Mouse (Mus musculus) midbrain, embryonic 10.5 days (tissue): ENCODE measurements at regions not wholly inside any gene's neighbourhood (a gene's known extent, or its start where the extent isn't known, plus 50 kb on each side); places are given as distances from the start of the nearest gene placed in this dataset.

Source experiments
- DNase-seq: peaks from one replicate; pipeline ENCODE4 v3.0.0-alpha.2; 2017; ENCODE audit warnings: low spot score
- H3K27ac ChIP-seq: fragments of 300-500 bp; sonication (generic); replicated peaks from 2 replicates; pipeline ENCODE4 v1.5.1; 2016; ENCODE audit warnings: mild to moderate bottlenecking
- H3K27me3 ChIP-seq: fragments of 300-500 bp; sonication (generic); 2 replicates; pipeline ENCODE4 v1.6.1; 2016; ENCODE audit warnings: low read depth, mild to moderate bottlenecking; ENCODE audit not compliant: poor library complexity, severe bottlenecking
- H3K36me3 ChIP-seq: fragments of 300-500 bp; sonication (generic); 2 replicates; pipeline ENCODE4 v1.6.1; 2016; ENCODE audit warnings: mild to moderate bottlenecking, moderate library complexity
- H3K4me1 ChIP-seq: fragments of 300-500 bp; sonication (generic); 2 replicates; pipeline ENCODE4 v1.6.1; 2016
- H3K4me3 ChIP-seq: fragments of 300-500 bp; sonication (generic); 2 replicates; pipeline ENCODE4 v1.5.1; 2016; ENCODE audit warnings: mild to moderate bottlenecking, moderate library complexity
- H3K9me3 ChIP-seq: fragments of 300-500 bp; sonication (generic); replicated peaks from 2 replicates; pipeline ENCODE4 v1.6.1; 2016; ENCODE audit warnings: mild to moderate bottlenecking
- WGBS: fragments of 180-500 bp; shearing (Covaris S2); methylation state at CpG from one replicate; pipeline ENCODE4 v1.1.7; 2016; 5-methylcytosine and 5-hydroxymethylcytosine counted together

GRCm38 (mm10) chr17:3248875-3249274 lies 77.5 kb upstream of the Tiam2 start:
- Histone ChIP-seq H3K4me1 (peaks cover 31% of the 10 kb centered on the region), H3K4me3 (no peak overlapping the region), H3K36me3 (peaks cover 3% of the 10 kb centered on the region; the same call in 1 of the 2 replicates), H3K27me3 (no peaks in the 10 kb centered on the region), H3K9me3 (no peaks in the 10 kb centered on the region), H3K27ac (no peak overlapping the region)
- WGBS, result 89% methylated on average over 6 of the region's 6 CpGs
- no peak for DNase-seq

GRCm38 (mm10) chr17:3249320-3249719 lies 77.1 kb upstream of the Tiam2 start:
- no peak overlapping the region for H3K4me3 ChIP-seq
- 84% methylated on average over 7 of the region's 7 CpGs for WGBS
- no peaks in the 10 kb centered on the region for H3K27me3 ChIP-seq
- no peaks in the 10 kb centered on the region for H3K9me3 ChIP-seq
- H3K36me3 ChIP-seq, result peaks cover 3% of the 10 kb centered on the region; the same call in 1 of the 2 replicates
- no peak overlapping the region for H3K27ac ChIP-seq
- DNase-seq, result no peak
- peaks cover 30% of the 10 kb centered on the region for H3K4me1 ChIP-seq

GRCm38 (mm10) chr17:3251176-3251575 lies 75.2 kb upstream of the Tiam2 start:
- 82% methylated on average over 4 of the region's 4 CpGs for WGBS
- H3K4me3 ChIP-seq, result no peak overlapping the region

GRCm38 (mm10) chr17:3251966-3252365 lies 74.4 kb upstream of the Tiam2 start:
- H3K27ac ChIP-seq, result no peak overlapping the region
- H3K27me3 ChIP-seq, result no peaks in the 10 kb centered on the region
- no peaks in the 10 kb centered on the region for H3K9me3 ChIP-seq
- peaks cover 8% of the 10 kb centered on the region; the same call in 1 of the 2 replicates for H3K36me3 ChIP-seq
- WGBS, result 95% methylated on average over 5 of the region's 5 CpGs
- H3K4me1 ChIP-seq, result peaks cover 4% of the 10 kb centered on the region
- DNase-seq, result no peak
- no peak overlapping the region for H3K4me3 ChIP-seq

More at GRCm38 (mm10) chr17:3251176-3251575, 75.2 kb upstream of the Tiam2 start:
- Histone ChIP-seq H3K27me3 (no peaks in the 10 kb centered on the region), H3K36me3 (peaks cover 3% of the 10 kb centered on the region; the same call in 1 of the 2 replicates), H3K4me1 (peaks cover 12% of the 10 kb centered on the region), H3K9me3 (no peaks in the 10 kb centered on the region), H3K27ac (no peak overlapping the region)
- DNase-seq, result no peak

- H3K27ac ChIP-seq, result no peak overlapping the region
- H3K4me3 ChIP-seq, result no peak overlapping the region
- no peaks in the 10 kb centered on the region for H3K27me3 ChIP-seq
- peaks cover 16% of the 10 kb centered on the region; the same call in 1 of the 2 replicates for H3K36me3 ChIP-seq
- 88% methylated on average over 10 of the region's 10 CpGs for WGBS
- peak; percentile 33 for DNase-seq
- no peaks in the 10 kb centered on the region for H3K9me3 ChIP-seq
- H3K4me1 ChIP-seq, result no peaks in the 10 kb centered on the region
Observed at GRCm38 (mm10) chr17:3253508-3254176, 72.7 kb upstream of the Tiam2 start.

- no peak overlapping the region for H3K4me3 ChIP-seq
- no peak overlapping the region for H3K27ac ChIP-seq
- H3K27me3 ChIP-seq, result no peaks in the 10 kb centered on the region
- no peaks in the 10 kb centered on the region for H3K9me3 ChIP-seq
- WGBS, result 96% methylated on average over 7 of the region's 7 CpGs
- no peaks in the 10 kb centered on the region for H3K4me1 ChIP-seq
- no peak for DNase-seq
- peaks cover 16% of the 10 kb centered on the region; the same call in 1 of the 2 replicates for H3K36me3 ChIP-seq
Observed at GRCm38 (mm10) chr17:3256765-3257164, 69.6 kb upstream of the Tiam2 start.

GRCm38 (mm10) chr17:3258811-3259510 lies 67.4 kb upstream of the Tiam2 start:
- Histone ChIP-seq H3K27ac (no peak overlapping the region), H3K4me1 (peaks cover 7% of the 10 kb centered on the region), H3K4me3 (no peak overlapping the region), H3K27me3 (no peaks in the 10 kb centered on the region), H3K36me3 (peaks cover 16% of the 10 kb centered on the region; the same call in 1 of the 2 replicates), H3K9me3 (no peaks in the 10 kb centered on the region)
- WGBS, result 91% methylated on average over 9 of the region's 9 CpGs
- DNase-seq, result no peak

GRCm38 (mm10) chr17:3260796-3261195 lies 65.6 kb upstream of the Tiam2 start:
- Histone ChIP-seq H3K9me3 (no peaks in the 10 kb centered on the region), H3K27ac (no peak overlapping the region), H3K4me1 (peaks cover 7% of the 10 kb centered on the region), H3K4me3 (no peak overlapping the region), H3K27me3 (no peaks in the 10 kb centered on the region), H3K36me3 (peaks cover 16% of the 10 kb centered on the region; the same call in 1 of the 2 replicates)
- 94% methylated on average over 11 of the region's 11 CpGs for WGBS
- no peak for DNase-seq

GRCm38 (mm10) chr17:3273108-3274091 lies 53.0 kb upstream of the Tiam2 start:
- 48% methylated on average over 22 of the region's 22 CpGs for WGBS
- Histone ChIP-seq H3K27me3 (peaks cover 31% of the 10 kb centered on the region), H3K9me3 (no peaks in the 10 kb centered on the region), H3K4me3 (no peak overlapping the region), H3K36me3 (no peaks in the 10 kb centered on the region), H3K27ac (no peak overlapping the region), H3K4me1 (peaks cover 29% of the 10 kb centered on the region)
- DNase-seq, result peak; percentile 85

- WGBS, result 4% methylated on average over 14 of the region's 14 CpGs
- no peaks in the 10 kb centered on the region for H3K36me3 ChIP-seq
- H3K27me3 ChIP-seq, result peaks cover 43% of the 10 kb centered on the region
- H3K9me3 ChIP-seq, result no peaks in the 10 kb centered on the region
- DNase-seq, result peak; percentile 67
- peak overlapping the region; percentile 37 for H3K4me3 ChIP-seq
- peaks cover 31% of the 10 kb centered on the region for H3K4me1 ChIP-seq
- H3K27ac ChIP-seq, result peak overlapping the region; percentile 81
Observed at GRCm38 (mm10) chr17:3274449-3275285, 51.7 kb upstream of the Tiam2 start.
